Mouse (Mus musculus): ENCODE results near the gene Pnpo.
A peak's percentile ranks its signal among the peaks of the same experiment; 100 is the strongest.

Gene Pnpo

GRCm38 (mm10) chr11:96937549-96938425, 6.0 kb downstream of the Pnpo start:
- no peak for DNase-seq (ENCODE audit: low read depth, low spot score)

- DNase-seq (ENCODE audit: low read depth, low spot score) = no peak
These were observed 7.7 kb downstream of the Pnpo start for GRCm38 (mm10) chr11:96935872-96936650.

- DNase-seq (ENCODE audit: low read depth, low spot score) = peak; percentile 99
These were observed 8.8 kb downstream of the Pnpo start for GRCm38 (mm10) chr11:96934921-96935356.

GRCm38 (mm10) chr11:96933562-96934276, 10.1 kb downstream of the Pnpo start:
- DNase-seq (ENCODE audit: low read depth, low spot score) = no peak

- no peak for DNase-seq (ENCODE audit: low read depth, low spot score)
These were observed 12.3 kb downstream of the Pnpo start for GRCm38 (mm10) chr11:96931327-96932062.

- DNase-seq (ENCODE audit: low read depth, low spot score) = no peak
These were observed 13.9 kb downstream of the Pnpo start for GRCm38 (mm10) chr11:96929766-96930331.

GRCm38 (mm10) chr11:96929096-96929765, 14.6 kb downstream of the Pnpo start:
- peak; percentile 60 for DNase-seq (ENCODE audit: low read depth, low spot score)

- no peak for DNase-seq (ENCODE audit: low read depth, low spot score)
These were observed 15.1 kb downstream of the Pnpo start for GRCm38 (mm10) chr11:96928691-96929090.

- DNase-seq (ENCODE audit: low read depth, low spot score) = no peak
These were observed 15.7 kb downstream of the Pnpo start, which contains the start of gene Prr15l for GRCm38 (mm10) chr11:96928088-96928487. Gene Prr15l, plus strand, starts transcription at chr11:96928104.

- DNase-seq (ENCODE audit: low read depth, low spot score) = no peak
These were observed 17.2 kb downstream of the Pnpo start for GRCm38 (mm10) chr11:96926587-96926986.

GRCm38 (mm10) chr11:96925469-96926148, 18.2 kb downstream of the Pnpo start:
- no peak for DNase-seq (ENCODE audit: low read depth, low spot score)

GRCm38 (mm10) chr11:96924861-96925260, 18.9 kb downstream of the Pnpo start:
- DNase-seq (ENCODE audit: low read depth, low spot score) = no peak

GRCm38 (mm10) chr11:96919003-96919402, 24.8 kb downstream of the Pnpo start:
- DNase-seq (ENCODE audit: low read depth, low spot score) = no peak

- no peak for DNase-seq (ENCODE audit: low read depth, low spot score)
These were observed 26.4 kb downstream of the Pnpo start for GRCm38 (mm10) chr11:96917415-96917814.

GRCm38 (mm10) chr11:96916885-96917396, 26.8 kb downstream of the Pnpo start:
- DNase-seq (ENCODE audit: low read depth, low spot score) = no peak

GRCm38 (mm10) chr11:96916044-96916884, 27.5 kb downstream of the Pnpo start, which contains the start of gene Cdk5rap3:
Gene Cdk5rap3, minus strand, starts transcription at chr11:96916496.
- DNase-seq (ENCODE audit: low read depth, low spot score) = peak; percentile 100

- no peak for DNase-seq (ENCODE audit: low read depth, low spot score)
These were observed 31.1 kb downstream of the Pnpo start for GRCm38 (mm10) chr11:96912682-96913081.

GRCm38 (mm10) chr11:96910003-96910402, 33.8 kb downstream of the Pnpo start:
- DNase-seq (ENCODE audit: low read depth, low spot score) = peak; percentile 88
